ENCODE assay signal across 17 mouse cellular contexts in the genomic region with DNA sequence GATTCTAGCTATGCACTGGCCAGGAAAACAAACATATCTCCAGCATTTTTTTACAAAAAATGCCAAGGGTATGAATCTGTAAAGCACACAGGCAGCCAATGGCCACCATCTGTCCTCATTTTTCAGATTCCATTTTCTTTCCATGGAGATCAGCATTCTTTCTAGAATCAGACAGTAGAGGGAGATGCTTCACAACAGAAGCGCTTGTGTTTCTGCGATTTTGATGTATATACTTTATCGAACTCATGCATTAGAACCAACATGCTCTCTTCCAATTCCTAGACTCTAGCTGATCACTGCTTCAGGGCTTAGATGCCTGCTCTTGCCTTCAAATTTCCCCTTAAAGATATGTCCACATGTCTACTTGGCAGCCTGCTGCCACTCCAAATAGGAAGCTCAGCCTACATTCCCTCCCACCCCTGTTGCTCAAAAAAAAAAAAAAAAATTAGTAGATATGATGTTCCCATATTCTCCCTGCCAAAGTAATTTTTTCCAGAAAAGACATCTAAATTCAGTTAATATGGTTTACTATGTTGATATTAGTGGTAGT. TPM values are rescaled to one million over a fixed set of nuclear protein-coding genes. Genes with fewer than 3 reads are reported as not detected.
DNase-seq lines count a peak whose midpoint lies in the region; ATAC-seq lines count a peak whose summit lies in the region.
"Had no signal": no experiment of that assay in that cellular context is flagged by ENCODE, and none has a peak within 500 bp of the region (broad histone marks: within the 10 kb centered on the region; RNA-seq: fewer than 3 reads in every experiment).

No protein-coding gene starts in this region.

- no peak overlapping the region for H3K4me2 ChIP-seq in embryonic facial prominence, embryonic 14.5 days (ENCODE audit: low read depth, low read length)
- H3K4me2 ChIP-seq in neural tube, embryonic 15.5 days, result no peak overlapping the region
- H3K4me2 ChIP-seq: hindbrain, embryonic 13.5 days; lung, embryonic 15.5 days had no signal

- H3K9ac ChIP-seq in embryonic facial prominence, embryonic 14.5 days (ENCODE audit: low read depth, low read length), result no peak overlapping the region
- H3K9ac ChIP-seq in neural tube, embryonic 15.5 days (replicated peaks), result no peak overlapping the region
- H3K9ac ChIP-seq: hindbrain, embryonic 13.5 days; lung, embryonic 15.5 days had no signal

- no peaks in the 10 kb centered on the region for H3K36me3 ChIP-seq in embryonic facial prominence, embryonic 14.5 days (ENCODE audit: control insufficient read depth, insufficient read depth, low read length)
- H3K36me3 ChIP-seq in embryonic facial prominence, embryonic 10.5 days (replicated peaks), result no peaks in the 10 kb centered on the region
- no peaks in the 10 kb centered on the region for H3K36me3 ChIP-seq in neural tube, embryonic 15.5 days
- H3K36me3 ChIP-seq: hindbrain, embryonic 13.5 days; lung, embryonic 15.5 days had no signal

- WGBS in embryonic facial prominence, embryonic 14.5 days, result 75% methylated on average over 3 of the region's 3 CpGs
- WGBS in embryonic facial prominence, embryonic 10.5 days, result 93% methylated on average over 3 of the region's 3 CpGs
- WGBS in neural tube, embryonic 15.5 days, result 83% methylated on average over 3 of the region's 3 CpGs

- peak; percentile 8 for DNase-seq in embryonic facial prominence, embryonic 14.5 days (ENCODE audit: low spot score)
- no peak for DNase-seq in embryonic facial prominence, embryonic 10.5 days (ENCODE audit: low spot score)
- DNase-seq in layer of hippocampus, adult 18-20 months (ENCODE audit: low spot score in 2 of 2), result peak; percentile 4 to 28
- DNase-seq in layer of hippocampus, adult 9-10 months (ENCODE audit: low spot score), result no peak
- peak; percentile 12 to 21 for DNase-seq in right cerebral cortex, adult 2 months (ENCODE audit: low spot score in 2 of 2)
- DNase-seq in right cerebral cortex, postnatal 25 days, result no peak
- no peak for DNase-seq in right cerebral cortex, postnatal 14 days
- DNase-seq: adrenal gland, postnatal 36 days; kidney, adult 9 months; liver; thymus, adult 18-20 months had no signal

- H3K4me3 ChIP-seq in embryonic facial prominence, embryonic 14.5 days (ENCODE audit: low read depth, low read length), result no peak overlapping the region
- H3K4me3 ChIP-seq in embryonic facial prominence, embryonic 10.5 days, result no peak overlapping the region
- H3K4me3 ChIP-seq in neural tube, embryonic 15.5 days (replicated peaks), result no peak overlapping the region
- H3K4me3 ChIP-seq: erythroblast, embryonic 14.5 days; hindbrain, embryonic 13.5 days; lung, embryonic 15.5 days had no signal

- no peaks in the 10 kb centered on the region for H3K27me3 ChIP-seq in embryonic facial prominence, embryonic 14.5 days (replicated peaks; ENCODE audit: control insufficient read depth, insufficient read depth, low read length)
- H3K27me3 ChIP-seq in embryonic facial prominence, embryonic 10.5 days (replicated peaks; ENCODE audit: low read depth, poor library complexity, severe bottlenecking), result no peaks in the 10 kb centered on the region
- H3K27me3 ChIP-seq in neural tube, embryonic 15.5 days (replicated peaks), result no peaks in the 10 kb centered on the region
- H3K27me3 ChIP-seq: hindbrain, embryonic 13.5 days; lung, embryonic 15.5 days had no signal

- no peak overlapping the region for H3K27ac ChIP-seq in embryonic facial prominence, embryonic 14.5 days (replicated peaks; ENCODE audit: low read depth, low read length)
- H3K27ac ChIP-seq in embryonic facial prominence, embryonic 10.5 days (replicated peaks), result no peak overlapping the region
- no peak overlapping the region for H3K27ac ChIP-seq in neural tube, embryonic 15.5 days (replicated peaks)
- H3K27ac ChIP-seq: hindbrain, embryonic 13.5 days; lung, embryonic 15.5 days had no signal

- ATAC-seq in embryonic facial prominence, embryonic 14.5 days (ENCODE audit: low read depth), result no peak
- ATAC-seq in neural tube, embryonic 15.5 days (ENCODE audit: low FRiP score), result no peak

- H3K4me1 ChIP-seq in embryonic facial prominence, embryonic 14.5 days (ENCODE audit: control insufficient read depth, insufficient read depth, low read length), result no peaks in the 10 kb centered on the region
- peaks cover 5% of the 10 kb centered on the region; the same call in 1 of the 2 replicates for H3K4me1 ChIP-seq in embryonic facial prominence, embryonic 10.5 days
- peaks cover 4% of the 10 kb centered on the region; the same call in 1 of the 2 replicates for H3K4me1 ChIP-seq in neural tube, embryonic 15.5 days
- H3K4me1 ChIP-seq: lung, embryonic 15.5 days had no signal

- H3K9me3 ChIP-seq in embryonic facial prominence, embryonic 14.5 days (ENCODE audit: control insufficient read depth, low read length), result no peaks in the 10 kb centered on the region
- no peaks in the 10 kb centered on the region for H3K9me3 ChIP-seq in embryonic facial prominence, embryonic 10.5 days
- no peaks in the 10 kb centered on the region for H3K9me3 ChIP-seq in neural tube, embryonic 15.5 days (replicated peaks)
- H3K9me3 ChIP-seq: hindbrain, embryonic 13.5 days; lung, embryonic 15.5 days had no signal

RNA-seq across cellular contexts. Expression of gene Icos, which starts 20.4 kb away (rescaled TPM):
- 0.40 and 0.54 TPM in 2 replicates for polyA plus RNA-seq in embryonic facial prominence, embryonic 14.5 days (2014; fragmentation: Nextera tagmentation; extraction: Ambion mirVana)
- 0.08 TPM in 1 of 2 replicates, not detected in the other for polyA plus RNA-seq in embryonic facial prominence, embryonic 10.5 days (2016; fragmentation: Nextera tagmentation; extraction: Ambion mirVana)
- not detected for total RNA-seq in layer of hippocampus, adult 18-20 months (2021)
- 0.12 and 1.8 TPM in 2 replicates for polyA plus RNA-seq in neural tube, embryonic 15.5 days (2015; fragmentation: Nextera tagmentation; extraction: Ambion mirVana)
- total RNA-seq: adrenal gland, postnatal 36 days; ES-E14; layer of hippocampus, postnatal 36 days had no signal
- polyA plus RNA-seq: erythroblast, embryonic 14.5 days had no signal

Comparison
In these comparisons a context has a peak if more than half of its experiments do, and no peak if none do; other contexts are left out.
1. DNase-seq: peak in embryonic facial prominence, embryonic 14.5 days (single experiment), layer of hippocampus, adult 18-20 months (2 of 2) and right cerebral cortex, adult 2 months (2 of 2); none in embryonic facial prominence, embryonic 10.5 days (single experiment), layer of hippocampus, adult 9-10 months (single experiment), right cerebral cortex, postnatal 25 days (single experiment) and right cerebral cortex, postnatal 14 days (single experiment).